36 mouse cellular contexts compared by ENCODE assay signal in the genomic region with DNA sequence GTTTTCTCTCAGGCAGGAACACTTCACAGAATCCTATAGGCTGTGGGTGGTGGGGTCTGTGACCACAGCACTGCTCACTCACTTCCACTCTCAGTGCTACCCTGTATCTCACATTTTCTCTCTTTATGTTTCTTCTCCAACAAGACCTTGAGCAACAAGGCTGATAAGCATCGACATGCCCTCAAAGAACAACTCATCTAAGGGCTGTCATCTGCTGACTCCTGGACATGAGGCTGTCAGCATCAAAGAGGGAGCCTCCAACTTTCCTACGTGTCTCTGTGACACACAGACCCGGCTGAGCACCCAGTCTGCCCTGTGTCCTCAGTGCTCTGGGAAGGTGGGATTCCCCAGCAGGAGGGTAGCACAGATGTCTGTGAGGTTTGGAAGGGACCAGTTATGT. TPM values are rescaled to one million over a fixed set of nuclear protein-coding genes. Genes with fewer than 3 reads are reported as not detected.
"Had no signal": no experiment of that assay in that cellular context is flagged by ENCODE, and none has a peak within 500 bp of the region (broad histone marks: within the 10 kb centered on the region; RNA-seq: fewer than 3 reads in every experiment).

A gene (minus strand): TSS at position 101 of the 400 bp plus-strand sequence.

- H3K36me3 ChIP-seq: limb, embryonic 12.5 days; limb, embryonic 13.5 days; limb, embryonic 15.5 days; liver, embryonic 12.5 days; liver, embryonic 13.5 days; liver, embryonic 15.5 days; lung, embryonic 15.5 days; midbrain, embryonic 10.5 days; midbrain, embryonic 12.5 days; midbrain, embryonic 13.5 days; midbrain, embryonic 15.5 days; neural tube, embryonic 12.5 days had no signal

- ATAC-seq: liver, embryonic 12.5 days; liver, postnatal 0 days; lung, postnatal 0 days; midbrain, embryonic 13.5 days; midbrain, embryonic 15.5 days; midbrain, embryonic 16.5 days had no signal

- H3K27ac ChIP-seq: limb, embryonic 12.5 days; limb, embryonic 13.5 days; limb, embryonic 15.5 days; liver, embryonic 12.5 days; liver, embryonic 13.5 days; liver, embryonic 14.5 days; liver, embryonic 15.5 days; lung, embryonic 15.5 days; macrophage; midbrain, embryonic 10.5 days; midbrain, embryonic 12.5 days; midbrain, embryonic 13.5 days; midbrain, embryonic 15.5 days; neural tube, embryonic 12.5 days had no signal

- H3K9ac ChIP-seq: limb, embryonic 12.5 days; limb, embryonic 13.5 days; limb, embryonic 15.5 days; liver, embryonic 12.5 days; liver, embryonic 13.5 days; liver, embryonic 14.5 days; liver, embryonic 15.5 days; liver, postnatal 0 days; lung, embryonic 14.5 days; lung, embryonic 15.5 days; midbrain, embryonic 12.5 days; midbrain, embryonic 13.5 days; midbrain, embryonic 15.5 days; neural tube, embryonic 12.5 days had no signal

- H3K4me3 ChIP-seq: limb, embryonic 12.5 days; limb, embryonic 13.5 days; limb, embryonic 15.5 days; liver, embryonic 12.5 days; liver, embryonic 13.5 days; liver, embryonic 15.5 days; lung, embryonic 15.5 days; megakaryocyte, embryonic 14.5 days; midbrain, embryonic 10.5 days; midbrain, embryonic 12.5 days; midbrain, embryonic 13.5 days; midbrain, embryonic 15.5 days; myocyte; neural tube, embryonic 12.5 days had no signal

- H3K4me1 ChIP-seq: limb, embryonic 12.5 days; limb, embryonic 13.5 days; limb, embryonic 15.5 days; liver, embryonic 12.5 days; liver, embryonic 13.5 days; liver, embryonic 15.5 days; lung, embryonic 15.5 days; midbrain, embryonic 10.5 days; midbrain, embryonic 12.5 days; midbrain, embryonic 13.5 days; midbrain, embryonic 15.5 days; neural tube, embryonic 12.5 days had no signal

- H3K9me3 ChIP-seq: limb, embryonic 12.5 days; limb, embryonic 13.5 days; limb, embryonic 15.5 days; liver, embryonic 12.5 days; liver, embryonic 13.5 days; liver, embryonic 15.5 days; lung, embryonic 15.5 days; megakaryocyte, embryonic 14.5 days; midbrain, embryonic 10.5 days; midbrain, embryonic 12.5 days; midbrain, embryonic 13.5 days; midbrain, embryonic 15.5 days; neural tube, embryonic 12.5 days had no signal

- H3K27me3 ChIP-seq: limb, embryonic 13.5 days; limb, embryonic 15.5 days; liver, embryonic 12.5 days; liver, embryonic 13.5 days; liver, embryonic 15.5 days; lung, embryonic 15.5 days; midbrain, embryonic 12.5 days; midbrain, embryonic 13.5 days; midbrain, embryonic 15.5 days; neural tube, embryonic 12.5 days had no signal

- H3K4me2 ChIP-seq: limb, embryonic 12.5 days; limb, embryonic 13.5 days; limb, embryonic 15.5 days; liver, embryonic 11.5 days; liver, embryonic 12.5 days; liver, embryonic 13.5 days; liver, embryonic 15.5 days; lung, embryonic 14.5 days; lung, embryonic 15.5 days; midbrain, embryonic 11.5 days; midbrain, embryonic 12.5 days; midbrain, embryonic 13.5 days; midbrain, embryonic 15.5 days; neural tube, embryonic 12.5 days had no signal

- DNase-seq: left cerebral cortex, postnatal 4 days; liver; liver, embryonic 13.5 days; liver, postnatal 0 days; lung, adult 18-20 months; lung, adult 2 months; lung, embryonic 14.5 days; lung, postnatal 10 days; lung, postnatal 14 days; lung, postnatal 36 days; lung, postnatal 4 days; midbrain, embryonic 14.5 days had no signal

RNA-seq across cellular contexts. Expression of the gene that starts here (rescaled TPM):
- polyA plus RNA-seq: limb, embryonic 11.5 days; limb, embryonic 15.5 days; liver, adult 2 months; liver, embryonic 12.5 days; liver, embryonic 13.5 days; liver, embryonic 14.5 days; liver, embryonic 15.5 days; liver, embryonic 16.5 days; liver, postnatal 0 days; lung, embryonic 15.5 days; lung, postnatal 0 days; macrophage; midbrain, embryonic 10.5 days; midbrain, embryonic 11.5 days; midbrain, embryonic 13.5 days; midbrain, embryonic 14.5 days; midbrain, embryonic 15.5 days; midbrain, postnatal 0 days; neural tube, embryonic 11.5 days; neural tube, embryonic 12.5 days had no signal
